Mouse (Mus musculus) spleen, adult 2 months (tissue): Measurements from ENCODE around the gene Ube3b.

Experiments used
- CTCF ChIP-seq: fragments of 200-500 bp; IDR thresholded peaks from 2 replicates; pipeline ENCODE4 v1.5.1; 2011; ENCODE audit warnings: mild to moderate bottlenecking, inconsistent platforms; ENCODE audit not compliant: insufficient read depth, insufficient read length, insufficient replicate concordance; ENCODE audit errors: extremely low read depth
- POLR2A ChIP-seq: fragments of 200-500 bp; IDR thresholded peaks from 2 replicates; pipeline ENCODE4 v1.6.1; 2011; ENCODE audit warnings: low read depth, low read length, inconsistent platforms

GRCm38 (mm10) chr5:114356936-114357751, 23.3 kb upstream of the Ube3b start:
- TF ChIP-seq CTCF = no peak
- no peak for TF ChIP-seq POLR2A
